Mouse (Mus musculus): ENCODE measurements around the gene Lonp1. TPM values are rescaled to one million over a fixed set of nuclear protein-coding genes. Genes with fewer than 3 reads are reported as not detected.

The Lonp1 gene
- polyA plus RNA-seq, 1 experiment from 2014 or later = 87.9 TPM

DNA sequence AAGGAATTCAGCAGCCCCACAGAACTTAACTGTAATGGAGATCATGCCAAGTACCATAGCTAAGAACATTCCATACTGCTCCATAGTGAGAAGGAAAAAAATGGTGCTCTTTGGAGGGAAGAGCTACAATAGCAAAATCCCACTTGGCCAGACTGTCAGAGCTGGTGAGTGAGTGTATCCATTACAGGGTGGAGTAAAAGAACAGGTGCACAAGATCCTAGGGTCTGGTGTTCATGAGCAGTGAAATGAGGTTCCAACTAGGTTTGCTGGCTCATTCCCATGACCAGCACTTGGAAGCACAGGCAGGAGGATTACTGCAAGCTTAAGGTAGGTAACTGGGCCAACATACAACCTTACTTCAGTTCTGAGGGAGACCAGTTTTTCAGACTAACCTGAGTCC is 34.1 kb downstream of the Lonp1 start:
- Histone ChIP-seq H3K4me1 (replicated peaks; ENCODE audit: control insufficient read depth, insufficient read depth, low read length) (peaks cover 1% of the 10 kb centered on the region; the same call in 1 of the 2 replicates), H3K27me3 (replicated peaks; ENCODE audit: control insufficient read depth, insufficient read depth, low read length) (no peaks in the 10 kb centered on the region), H3K9ac (ENCODE audit: low read depth, low read length) (no peak overlapping the region), H3K4me3 (ENCODE audit: low read depth, low read length) (no peak overlapping the region), H3K4me2 (no peak overlapping the region), H3K9me3 (ENCODE audit: control insufficient read depth, low read length) (no peaks in the 10 kb centered on the region), H3K27ac (ENCODE audit: low read depth, low read length) (no peak overlapping the region), H3K36me3 (ENCODE audit: control insufficient read depth, insufficient read depth, low read length) (peaks cover 75% of the 10 kb centered on the region)
- ATAC-seq (replicated peaks; ENCODE audit: low FRiP score) = no peak
- no peak for DNase-seq (ENCODE audit: low spot score)

- peaks cover 15% of the 10 kb centered on the region for H3K4me1 ChIP-seq (replicated peaks; ENCODE audit: control insufficient read depth, insufficient read depth, low read length)
- WGBS = 89% methylated on average over 4 of the region's 4 CpGs
- H3K27ac ChIP-seq (ENCODE audit: low read depth, low read length) = no peak overlapping the region
- no peak for DNase-seq (ENCODE audit: low spot score)
- no peak overlapping the region for H3K4me2 ChIP-seq
- H3K9ac ChIP-seq (ENCODE audit: low read depth, low read length) = no peak overlapping the region
- H3K27me3 ChIP-seq (replicated peaks; ENCODE audit: control insufficient read depth, insufficient read depth, low read length) = no peaks in the 10 kb centered on the region
- H3K9me3 ChIP-seq (ENCODE audit: control insufficient read depth, low read length) = no peaks in the 10 kb centered on the region
- no peak for ATAC-seq (replicated peaks; ENCODE audit: low FRiP score)
- no peak overlapping the region for H3K4me3 ChIP-seq (ENCODE audit: low read depth, low read length)
- H3K36me3 ChIP-seq (ENCODE audit: control insufficient read depth, insufficient read depth, low read length) = peaks cover 52% of the 10 kb centered on the region
Observed at GRCm38 (mm10) chr17:56588921-56589320, 37.8 kb downstream of the Lonp1 start.

- Histone ChIP-seq H3K4me2 (no peak overlapping the region; the same call in 1 of the 2 replicates), H3K36me3 (ENCODE audit: control insufficient read depth, insufficient read depth, low read length) (peaks cover 46% of the 10 kb centered on the region), H3K27ac (ENCODE audit: low read depth, low read length) (no peak overlapping the region), H3K9me3 (ENCODE audit: control insufficient read depth, low read length) (no peaks in the 10 kb centered on the region), H3K4me1 (replicated peaks; ENCODE audit: control insufficient read depth, insufficient read depth, low read length) (peaks cover 21% of the 10 kb centered on the region), H3K27me3 (replicated peaks; ENCODE audit: control insufficient read depth, insufficient read depth, low read length) (no peaks in the 10 kb centered on the region), H3K9ac (ENCODE audit: low read depth, low read length) (peak overlapping the region; percentile 43), H3K4me3 (ENCODE audit: low read depth, low read length) (no peak overlapping the region)
- DNase-seq (ENCODE audit: low spot score) (no peak), ATAC-seq (replicated peaks; ENCODE audit: low FRiP score) (no peak)
- WGBS = 86% methylated on average over 1 of the region's 1 CpGs
Observed at GRCm38 (mm10) chr17:56587773-56588172, 38.9 kb downstream of the Lonp1 start.

GRCm38 (mm10) chr17:56585171-56585821 is 41.4 kb downstream of the Lonp1 start:
- Histone ChIP-seq H3K4me2 (peak overlapping the region; percentile 95), H3K9me3 (ENCODE audit: control insufficient read depth, low read length) (no peaks in the 10 kb centered on the region), H3K9ac (ENCODE audit: low read depth, low read length) (peak overlapping the region; percentile 94), H3K27ac (ENCODE audit: low read depth, low read length) (peak overlapping the region; percentile 85), H3K36me3 (ENCODE audit: control insufficient read depth, insufficient read depth, low read length) (peaks cover 55% of the 10 kb centered on the region), H3K4me3 (ENCODE audit: low read depth, low read length) (peak overlapping the region; percentile 86), H3K27me3 (replicated peaks; ENCODE audit: control insufficient read depth, insufficient read depth, low read length) (no peaks in the 10 kb centered on the region), H3K4me1 (replicated peaks; ENCODE audit: control insufficient read depth, insufficient read depth, low read length) (peaks cover 30% of the 10 kb centered on the region)
- under 1% methylated on average over 61 of the region's 61 CpGs for WGBS
- DNase-seq (ENCODE audit: low spot score) (no peak), ATAC-seq (replicated peaks; ENCODE audit: low FRiP score) (no peak; the same call in 1 of the 2 replicates)

- Histone ChIP-seq H3K9ac (ENCODE audit: low read depth, low read length) (peak within 1 kb of the TSS; percentile 94), H3K9me3 (ENCODE audit: control insufficient read depth, low read length) (no peaks in the 10 kb centered on the region), H3K4me1 (replicated peaks; ENCODE audit: control insufficient read depth, insufficient read depth, low read length) (peaks cover 30% of the 10 kb centered on the region), H3K4me2 (peak within 1 kb of the TSS; percentile 95), H3K4me3 (ENCODE audit: low read depth, low read length) (peak within 1 kb of the TSS; percentile 86), H3K27ac (ENCODE audit: low read depth, low read length) (peak within 1 kb of the TSS; percentile 85), H3K36me3 (ENCODE audit: control insufficient read depth, insufficient read depth, low read length) (peaks cover 53% of the 10 kb centered on the region), H3K27me3 (replicated peaks; ENCODE audit: control insufficient read depth, insufficient read depth, low read length) (no peaks in the 10 kb centered on the region)
- WGBS = under 1% methylated on average over 84 of the region's 101 CpGs
- DNase-seq (ENCODE audit: low spot score) = peak; percentile 97
- ATAC-seq (replicated peaks; ENCODE audit: low FRiP score) = peak; percentile 94
Observed at GRCm38 (mm10) chr17:56584257-56585130, 42.2 kb downstream of the Lonp1 start, which contains the start of the genes Safb2 and Safb. Gene Safb2 (minus strand): TSS chr17:56584585. Gene Safb (plus strand): TSS chr17:56584825.

DNA sequence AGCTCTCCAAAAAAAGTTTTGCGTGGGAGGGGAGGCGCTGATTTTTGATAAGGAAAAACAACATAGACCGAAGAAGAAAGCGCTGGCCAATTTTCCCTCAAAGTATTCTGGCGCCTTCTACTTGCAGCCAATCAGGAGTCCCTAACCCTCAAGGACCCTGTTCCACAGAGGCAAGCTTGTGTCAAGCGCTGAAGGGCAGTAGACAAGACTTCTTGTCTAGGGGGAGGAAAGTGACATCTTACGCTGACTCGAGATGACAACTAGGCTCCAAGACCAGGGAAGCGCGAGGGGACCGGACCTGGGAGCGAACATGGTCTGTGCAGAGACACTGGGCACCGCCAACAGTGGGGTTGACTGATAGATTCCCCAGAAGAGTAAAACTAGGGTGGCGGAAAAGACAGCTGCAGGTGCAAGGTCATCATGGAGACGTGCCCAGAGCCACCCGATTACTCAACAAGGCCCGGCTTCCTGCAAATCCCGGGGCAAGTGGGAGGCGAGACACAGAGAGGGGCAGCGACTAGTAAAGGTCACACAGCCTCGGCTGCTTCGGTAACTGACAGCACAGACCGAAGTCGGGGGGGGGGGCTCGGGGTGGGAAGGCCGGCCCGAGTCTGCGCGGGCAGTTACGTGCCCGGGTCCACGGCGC is 43.0 kb downstream of the Lonp1 start:
- no peak for DNase-seq (ENCODE audit: low spot score)
- Histone ChIP-seq H3K4me3 (ENCODE audit: low read depth, low read length) (peak overlapping the region; percentile 86), H3K4me1 (replicated peaks; ENCODE audit: control insufficient read depth, insufficient read depth, low read length) (peaks cover 30% of the 10 kb centered on the region), H3K27me3 (replicated peaks; ENCODE audit: control insufficient read depth, insufficient read depth, low read length) (no peaks in the 10 kb centered on the region), H3K4me2 (peak overlapping the region; percentile 90), H3K9ac (ENCODE audit: low read depth, low read length) (peak overlapping the region; percentile 78), H3K36me3 (ENCODE audit: control insufficient read depth, insufficient read depth, low read length) (peaks cover 48% of the 10 kb centered on the region), H3K9me3 (ENCODE audit: control insufficient read depth, low read length) (no peaks in the 10 kb centered on the region), H3K27ac (ENCODE audit: low read depth, low read length) (peak overlapping the region; percentile 85)
- WGBS = under 1% methylated on average over 33 of the region's 33 CpGs
- ATAC-seq (replicated peaks; ENCODE audit: low FRiP score) = no peak

- Histone ChIP-seq H3K9me3 (ENCODE audit: control insufficient read depth, low read length) (no peaks in the 10 kb centered on the region), H3K27ac (ENCODE audit: low read depth, low read length) (peak overlapping the region; percentile 85; the same call in 1 of the 2 replicates), H3K9ac (ENCODE audit: low read depth, low read length) (peak overlapping the region; percentile 78), H3K4me1 (replicated peaks; ENCODE audit: control insufficient read depth, insufficient read depth, low read length) (peaks cover 30% of the 10 kb centered on the region), H3K4me3 (ENCODE audit: low read depth, low read length) (peak overlapping the region; percentile 86), H3K4me2 (peak overlapping the region; percentile 90), H3K27me3 (replicated peaks; ENCODE audit: control insufficient read depth, insufficient read depth, low read length) (no peaks in the 10 kb centered on the region), H3K36me3 (ENCODE audit: control insufficient read depth, insufficient read depth, low read length) (peaks cover 48% of the 10 kb centered on the region)
- 74% methylated on average over 1 of the region's 1 CpGs for WGBS
- ATAC-seq (replicated peaks; ENCODE audit: low FRiP score) (no peak), DNase-seq (ENCODE audit: low spot score) (no peak)
Observed at GRCm38 (mm10) chr17:56583071-56583470, 43.6 kb downstream of the Lonp1 start.

DNA sequence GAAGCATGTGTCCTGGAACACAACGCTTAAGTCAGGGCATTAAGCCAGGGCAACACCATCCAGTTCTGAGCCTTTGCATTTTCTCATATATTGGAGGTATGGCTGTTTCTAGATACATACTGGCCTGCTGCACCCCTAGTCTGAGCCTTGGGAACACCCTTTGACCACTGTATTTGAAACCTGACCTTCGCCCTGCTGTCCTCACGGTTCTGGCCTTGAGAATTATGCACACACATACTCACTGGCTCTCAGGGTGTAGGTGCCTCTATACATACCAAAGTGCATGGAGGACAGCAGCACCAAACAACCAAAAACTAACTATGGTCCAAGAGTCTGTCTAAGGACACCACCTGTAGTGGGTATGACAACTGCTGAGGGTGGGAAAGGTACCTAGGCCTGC is 53.7 kb downstream of the Lonp1 start:
- H3K36me3 ChIP-seq (ENCODE audit: control insufficient read depth, insufficient read depth, low read length) = peaks cover 83% of the 10 kb centered on the region
- WGBS = 93% methylated on average over 3 of the region's 3 CpGs
- ATAC-seq (replicated peaks; ENCODE audit: low FRiP score) (no peak), DNase-seq (ENCODE audit: low spot score) (no peak)
- H3K9ac ChIP-seq (ENCODE audit: low read depth, low read length) = no peak overlapping the region
- H3K4me3 ChIP-seq (ENCODE audit: low read depth, low read length) = no peak overlapping the region
- H3K4me1 ChIP-seq (replicated peaks; ENCODE audit: control insufficient read depth, insufficient read depth, low read length) = no peaks in the 10 kb centered on the region
- H3K27me3 ChIP-seq (replicated peaks; ENCODE audit: control insufficient read depth, insufficient read depth, low read length) = no peaks in the 10 kb centered on the region
- H3K27ac ChIP-seq (ENCODE audit: low read depth, low read length) = no peak overlapping the region
- no peaks in the 10 kb centered on the region for H3K9me3 ChIP-seq (ENCODE audit: control insufficient read depth, low read length)
- no peak overlapping the region for H3K4me2 ChIP-seq
